Mouse (Mus musculus): ENCODE results near the gene Ppfibp2. TPM values are rescaled to one million over a fixed set of nuclear protein-coding genes. Genes with fewer than 3 reads are reported as not detected.

Gene Ppfibp2
- total RNA-seq, 1 experiment, result 6.0 TPM

- H3K27ac ChIP-seq (ENCODE audit: insufficient read depth, low read depth, low read length, poor library complexity, severe bottlenecking), result no peak within 1 kb of the TSS
- H3K36me3 ChIP-seq (ENCODE audit: control insufficient read depth, insufficient read depth, low read length, poor library complexity, severe bottlenecking), result no peaks in the 10 kb centered on the region
- H3K9ac ChIP-seq (ENCODE audit: insufficient read depth, low read depth, low read length, poor library complexity, severe bottlenecking), result peak within 1 kb of the TSS; percentile 74
- in situ Hi-C loops (cut with MboI; ENCODE audit: low sequenced_read_pairs in 2 of 2, unreplicated experiment in 2 of 2), result no loop called here
- no peaks in the 10 kb centered on the region for H3K9me3 ChIP-seq (ENCODE audit: control insufficient read depth, insufficient read depth, low read depth, low read length)
- TF ChIP-seq ZC3H11A (IDR thresholded peaks at IDR 0.05; ENCODE audit: borderline replicate concordance, low read depth, low read length), result no peak
- TF ChIP-seq ZNF384 (IDR thresholded peaks at IDR 0.05; ENCODE audit: low read depth, low read length), result no peak
- TF ChIP-seq HCFC1 (IDR thresholded peaks at IDR 0.05; ENCODE audit: borderline replicate concordance, insufficient read depth, low read length), result no peak
- TF ChIP-seq MAFK (IDR thresholded peaks at IDR 0.05; ENCODE audit: insufficient read depth, low read depth, low read length), result no peak
- no peak for TF ChIP-seq CHD2 (IDR thresholded peaks at IDR 0.05; ENCODE audit: low read depth, low read length)
- peak within 1 kb of the TSS; percentile 54 to 62; a peak in 3 of 4 replicates for H3K4me3 ChIP-seq (ENCODE audit: insufficient read depth in 1 of 2, low read depth in 1 of 2, low read length in 2 of 2, poor library complexity in 1 of 2, severe bottlenecking in 1 of 2)
- peaks cover 4 to 5% of the 10 kb centered on the region in 2 experiments; a peak in 2 of 4 replicates for H3K4me1 ChIP-seq (ENCODE audit: control insufficient read depth in 2 of 2, insufficient read depth in 2 of 2, low read length in 2 of 2, poor library complexity in 1 of 2)
- peak; percentile 49 for DNase-seq (ENCODE audit: low read depth, low spot score)
Observed at GRCm38 (mm10) chr7:107757308-107758151, 162.5 kb downstream of the Ppfibp2 start, which contains the start of gene Cyb5r2. TSS of gene Cyb5r2 (minus strand) at chr7:107758032.

- H3K4me3 ChIP-seq (ENCODE audit: insufficient read depth in 1 of 2, low read depth in 1 of 2, low read length in 2 of 2, poor library complexity in 1 of 2, severe bottlenecking in 1 of 2), result no peak overlapping the region
- no peaks in the 10 kb centered on the region for H3K36me3 ChIP-seq (ENCODE audit: control insufficient read depth, insufficient read depth, low read length, poor library complexity, severe bottlenecking)
- no peak overlapping the region for H3K9ac ChIP-seq (ENCODE audit: insufficient read depth, low read depth, low read length, poor library complexity, severe bottlenecking)
- TF ChIP-seq MAFK (IDR thresholded peaks at IDR 0.05; ENCODE audit: insufficient read depth, low read depth, low read length), result peak; percentile 86
- TF ChIP-seq ZNF384 (IDR thresholded peaks at IDR 0.05; ENCODE audit: low read depth, low read length), result no peak
- no peak overlapping the region for H3K27ac ChIP-seq (ENCODE audit: insufficient read depth, low read depth, low read length, poor library complexity, severe bottlenecking)
- peaks cover 0 to 11% of the 10 kb centered on the region in 2 experiments; a peak in 2 of 4 replicates for H3K4me1 ChIP-seq (ENCODE audit: control insufficient read depth in 2 of 2, insufficient read depth in 2 of 2, low read length in 2 of 2, poor library complexity in 1 of 2)
- in situ Hi-C loops (cut with MboI; ENCODE audit: low sequenced_read_pairs in 2 of 2, unreplicated experiment in 2 of 2), result no loop called here
- no peak for DNase-seq (ENCODE audit: low read depth, low spot score)
- no peaks in the 10 kb centered on the region for H3K9me3 ChIP-seq (ENCODE audit: control insufficient read depth, insufficient read depth, low read depth, low read length)
Observed at GRCm38 (mm10) chr7:107770812-107771211, 175.8 kb downstream of the Ppfibp2 start.

- Histone ChIP-seq H3K9ac (ENCODE audit: insufficient read depth, low read depth, low read length, poor library complexity, severe bottlenecking) (no peak overlapping the region), H3K27ac (ENCODE audit: insufficient read depth, low read depth, low read length, poor library complexity, severe bottlenecking) (no peak overlapping the region), H3K36me3 (ENCODE audit: control insufficient read depth, insufficient read depth, low read length, poor library complexity, severe bottlenecking) (no peaks in the 10 kb centered on the region), H3K4me1 (ENCODE audit: control insufficient read depth in 2 of 2, insufficient read depth in 2 of 2, low read length in 2 of 2, poor library complexity in 1 of 2) (no peaks in the 10 kb centered on the region), H3K4me3 (ENCODE audit: insufficient read depth in 1 of 2, low read depth in 1 of 2, low read length in 2 of 2, poor library complexity in 1 of 2, severe bottlenecking in 1 of 2) (no peak overlapping the region), H3K9me3 (ENCODE audit: control insufficient read depth, insufficient read depth, low read depth, low read length) (no peaks in the 10 kb centered on the region)
- TF ChIP-seq HCFC1 (IDR thresholded peaks at IDR 0.05; ENCODE audit: borderline replicate concordance, insufficient read depth, low read length) (no peak), MAFK (IDR thresholded peaks at IDR 0.05; ENCODE audit: insufficient read depth, low read depth, low read length) (no peak), CHD2 (IDR thresholded peaks at IDR 0.05; ENCODE audit: low read depth, low read length) (no peak), ZNF384 (IDR thresholded peaks at IDR 0.05; ENCODE audit: low read depth, low read length) (no peak), ZC3H11A (IDR thresholded peaks at IDR 0.05; ENCODE audit: borderline replicate concordance, low read depth, low read length) (no peak)
- in situ Hi-C loops (cut with MboI; ENCODE audit: low sequenced_read_pairs in 2 of 2, unreplicated experiment in 2 of 2), result no loop called here
- DNase-seq (ENCODE audit: low read depth, low spot score), result no peak
Observed at GRCm38 (mm10) chr7:107778216-107778615, 183.2 kb downstream of the Ppfibp2 start.

DNA sequence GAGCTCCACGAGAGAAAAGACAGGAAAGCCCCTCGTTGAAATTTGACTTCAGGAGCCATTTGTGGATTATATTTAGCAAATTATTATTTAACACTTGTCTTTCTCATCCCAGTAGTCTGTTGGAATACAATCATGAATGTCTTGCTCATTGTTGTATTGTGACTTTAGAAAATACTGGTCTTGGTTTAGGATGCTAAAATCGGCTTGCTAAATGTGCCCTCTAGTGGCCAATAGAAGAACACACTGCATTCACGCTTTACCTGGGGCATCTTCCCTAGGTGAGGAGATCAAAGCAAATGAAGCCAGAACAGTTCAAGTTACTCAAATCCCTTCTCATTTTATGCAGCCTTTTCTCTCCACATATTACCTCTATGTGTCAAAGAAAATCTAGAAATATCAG, 184.6 kb downstream of the Ppfibp2 start:
- Histone ChIP-seq H3K9me3 (ENCODE audit: control insufficient read depth, insufficient read depth, low read depth, low read length) (no peaks in the 10 kb centered on the region), H3K4me3 (ENCODE audit: insufficient read depth in 1 of 2, low read depth in 1 of 2, low read length in 2 of 2, poor library complexity in 1 of 2, severe bottlenecking in 1 of 2) (no peak overlapping the region), H3K36me3 (ENCODE audit: control insufficient read depth, insufficient read depth, low read length, poor library complexity, severe bottlenecking) (no peaks in the 10 kb centered on the region), H3K9ac (ENCODE audit: insufficient read depth, low read depth, low read length, poor library complexity, severe bottlenecking) (no peak overlapping the region), H3K4me1 (ENCODE audit: control insufficient read depth in 2 of 2, insufficient read depth in 2 of 2, low read length in 2 of 2, poor library complexity in 1 of 2) (no peaks in the 10 kb centered on the region), H3K27ac (ENCODE audit: insufficient read depth, low read depth, low read length, poor library complexity, severe bottlenecking) (no peak overlapping the region)
- no peak for DNase-seq (ENCODE audit: low read depth, low spot score)
- in situ Hi-C loops (cut with MboI; ENCODE audit: low sequenced_read_pairs in 2 of 2, unreplicated experiment in 2 of 2), result no loop called here
- TF ChIP-seq MAFK (IDR thresholded peaks at IDR 0.05; ENCODE audit: insufficient read depth, low read depth, low read length) (no peak), ZNF384 (IDR thresholded peaks at IDR 0.05; ENCODE audit: low read depth, low read length) (no peak), ZC3H11A (IDR thresholded peaks at IDR 0.05; ENCODE audit: borderline replicate concordance, low read depth, low read length) (peak; percentile 38; the same call in 1 of the 2 replicates), CHD2 (IDR thresholded peaks at IDR 0.05; ENCODE audit: low read depth, low read length) (no peak), HCFC1 (IDR thresholded peaks at IDR 0.05; ENCODE audit: borderline replicate concordance, insufficient read depth, low read length) (no peak)

Measured in ES-E14 (cell line).